Mouse (Mus musculus) megakaryocyte, adult 5-6 weeks (primary cell): ENCODE data around the gene Tpo. TPM values are rescaled to one million over a fixed set of nuclear protein-coding genes. Genes with fewer than 3 reads are reported as not detected.

Experiments
- ATAC-seq: 2 replicates; pipeline ENCODE4 v1.8.0; 2016; ENCODE audit warnings: mild to moderate bottlenecking, inconsistent platforms; ENCODE audit not compliant: poor library complexity, severe bottlenecking
- total RNA-seq, 2 experiments: library from RNA; stranded (forward) in 1 of 2; stranded (reverse) in 1 of 2; fragments of 153-499, 151-499 nt in 1 of 2; fragments of 221-1000, 200-1000 nt in 1 of 2; gene quantifications; 2 replicates each; pipeline versions ENCODE4 v1.2.3 to v1.2.4; 2015 to 2017

The Tpo gene
- total RNA-seq, 2 experiments from 2014 or later: not detected

GRCm38 (mm10) chr12:30024264-30024825, 108.1 kb downstream of the Tpo start:
- ATAC-seq: no peak

- no peak for ATAC-seq
Measured at GRCm38 (mm10) chr12:30023491-30023890, 108.9 kb downstream of the Tpo start.

GRCm38 (mm10) chr12:30020447-30020846, 112.0 kb downstream of the Tpo start:
- ATAC-seq: no peak

DNA sequence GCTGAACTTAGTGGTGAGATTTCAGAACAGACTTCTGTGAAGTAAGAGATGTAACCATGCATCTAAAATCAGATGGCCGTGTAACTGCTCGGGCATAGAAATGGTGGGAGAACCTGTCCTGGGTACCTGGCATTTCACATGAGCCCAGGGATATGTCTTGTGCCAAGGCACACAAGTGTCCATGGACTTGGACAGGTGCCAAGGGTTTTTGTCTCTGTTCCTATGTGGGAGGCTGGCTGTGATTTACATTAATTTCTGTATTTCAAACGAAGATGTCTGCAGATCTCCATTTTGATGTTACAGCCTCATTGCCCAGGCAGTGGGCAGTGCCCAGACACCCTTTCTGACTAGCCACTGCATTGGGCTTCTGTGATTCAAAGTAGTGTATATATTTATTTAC, 115.3 kb downstream of the Tpo start:
- no peak for ATAC-seq

DNA sequence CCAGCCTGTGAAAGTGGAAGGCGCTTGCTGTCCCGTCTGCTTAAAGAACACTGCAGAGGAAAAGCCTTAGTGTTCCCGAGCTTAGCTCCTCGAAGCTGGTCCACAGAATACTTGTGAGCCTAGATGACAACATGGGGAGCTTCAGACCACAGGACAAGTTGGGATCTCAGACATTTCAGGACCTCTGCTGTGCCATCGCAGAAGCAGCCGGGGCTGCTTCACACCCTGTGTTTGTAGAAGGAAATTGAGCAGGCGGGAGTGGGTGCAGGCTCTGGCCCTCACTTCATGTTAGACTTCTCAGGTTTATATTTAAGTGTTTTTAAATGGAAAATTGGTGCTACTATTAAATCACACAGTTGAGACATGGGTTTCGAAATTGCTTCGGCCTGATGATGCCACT, 116.9 kb downstream of the Tpo start:
- no peak for ATAC-seq

DNA sequence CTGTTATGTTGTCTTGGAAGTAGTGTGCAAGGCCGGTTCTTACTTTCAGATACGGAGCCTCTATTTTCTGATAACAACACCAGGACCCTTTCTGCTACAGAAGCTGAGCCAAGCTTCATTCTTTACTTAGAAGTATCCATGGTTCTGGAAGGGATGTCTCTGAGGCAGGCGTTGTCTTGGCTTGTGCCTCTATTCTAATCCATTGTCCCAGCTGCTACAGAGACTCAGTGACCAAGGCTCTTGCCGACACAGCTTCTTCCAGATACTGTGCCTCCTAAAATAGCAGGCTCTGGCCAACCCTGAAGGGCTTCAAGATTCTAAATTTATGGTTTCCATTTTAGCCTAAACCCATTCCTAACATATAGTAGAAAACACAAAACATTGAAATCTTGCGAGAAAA, 123.7 kb downstream of the Tpo start:
- no peak for ATAC-seq

DNA sequence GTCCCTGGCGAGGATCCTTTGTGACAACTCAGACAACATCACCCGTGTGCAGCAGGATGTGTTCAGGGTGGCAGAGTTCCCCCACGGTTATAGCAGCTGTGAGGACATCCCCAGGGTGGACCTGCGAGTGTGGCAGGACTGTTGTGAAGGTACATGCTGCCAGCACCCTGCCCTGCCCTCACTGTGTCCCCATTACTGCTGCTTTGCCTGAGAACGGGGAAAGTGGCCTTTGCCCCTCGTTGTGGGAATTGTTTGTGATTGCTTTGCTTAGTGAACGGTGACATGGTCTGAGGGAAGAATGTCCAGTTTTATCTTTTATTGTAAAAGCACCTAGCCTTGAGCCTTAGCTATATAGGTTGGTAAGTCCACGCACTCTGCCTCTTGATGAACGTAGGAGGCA, 125.8 kb downstream of the Tpo start:
- ATAC-seq: no peak

Other genes with a start within 250 kb of the Tpo start
- gene Pxdn, start 195.0 kb downstream of the Tpo start, total RNA-seq (2015): not detected in 2 replicates
- not detected in 2 replicates for gene Pxdn, start 195.0 kb downstream of the Tpo start, total RNA-seq (2017)
- gene Sntg2, start 240.8 kb upstream of the Tpo start, total RNA-seq (2015): not detected in 2 replicates
- not detected in 2 replicates for gene Sntg2, start 240.8 kb upstream of the Tpo start, total RNA-seq (2017)